Mouse (Mus musculus) Muller cell, postnatal 12 days (primary cell): ENCODE data around the gene Gclc.

Experiments
- DNase-seq: peaks from one replicate; pipeline ENCODE4 v3.0.0-alpha.2; 2015; ENCODE audit errors: inconsistent ontology term

Gene Gclc

GRCm38 (mm10) chr9:77753853-77754727 lies at the start of gene Gclc:
TSS of gene Gclc (plus strand) at chr9:77754535.
- peak; percentile 94 for DNase-seq

- no peak for DNase-seq
Observed at GRCm38 (mm10) chr9:77706515-77706914, 47.8 kb upstream of the Gclc start.

GRCm38 (mm10) chr9:77707433-77708139 lies 46.7 kb upstream of the Gclc start:
- DNase-seq: no peak

GRCm38 (mm10) chr9:77708950-77709349 lies 45.4 kb upstream of the Gclc start:
- DNase-seq: no peak

- DNase-seq: no peak
Observed at GRCm38 (mm10) chr9:77711021-77711569, 43.2 kb upstream of the Gclc start.

- no peak for DNase-seq
Observed at GRCm38 (mm10) chr9:77712816-77713215, 41.5 kb upstream of the Gclc start.

- DNase-seq: no peak
Observed at GRCm38 (mm10) chr9:77713301-77713700, 41.0 kb upstream of the Gclc start.

GRCm38 (mm10) chr9:77715262-77715661 lies 39.1 kb upstream of the Gclc start:
- no peak for DNase-seq

- no peak for DNase-seq
Observed at GRCm38 (mm10) chr9:77716009-77716408, 38.3 kb upstream of the Gclc start.

GRCm38 (mm10) chr9:77717831-77718435 lies 36.4 kb upstream of the Gclc start:
- no peak for DNase-seq

- DNase-seq: peak; percentile 40
Observed at GRCm38 (mm10) chr9:77718816-77719411, 35.4 kb upstream of the Gclc start.

GRCm38 (mm10) chr9:77719675-77720074 lies 34.7 kb upstream of the Gclc start:
- DNase-seq: peak; percentile 39

GRCm38 (mm10) chr9:77722381-77722780 lies 32.0 kb upstream of the Gclc start:
- no peak for DNase-seq

- DNase-seq: no peak
Observed at GRCm38 (mm10) chr9:77724216-77724615, 30.1 kb upstream of the Gclc start.

- DNase-seq: no peak
Observed at GRCm38 (mm10) chr9:77725448-77725847, 28.9 kb upstream of the Gclc start.

- DNase-seq: no peak
Observed at GRCm38 (mm10) chr9:77726018-77726684, 28.2 kb upstream of the Gclc start.

GRCm38 (mm10) chr9:77727012-77727411 lies 27.3 kb upstream of the Gclc start:
- no peak for DNase-seq

GRCm38 (mm10) chr9:77732067-77732466 lies 22.3 kb upstream of the Gclc start:
- no peak for DNase-seq

- no peak for DNase-seq
Observed at GRCm38 (mm10) chr9:77737298-77738041, 16.9 kb upstream of the Gclc start.

GRCm38 (mm10) chr9:77741452-77741851 lies 12.9 kb upstream of the Gclc start:
- DNase-seq: no peak

GRCm38 (mm10) chr9:77744798-77745197 lies 9.5 kb upstream of the Gclc start:
- no peak for DNase-seq
